ENCODE assay signal across 8 mouse cellular contexts in genomic region chr4:108619587-108620341, GRCm38 (mm10). TPM values are rescaled to one million over a fixed set of nuclear protein-coding genes. Genes with fewer than 3 reads are reported as not detected.
DNase-seq lines count a peak whose midpoint lies in the region; ATAC-seq and TF ChIP-seq lines count a peak whose summit lies in the region.

Gene Cc2d1b (plus strand): TSS chr4:108619940.

- peak; percentile 77 for TF ChIP-seq POLR2A in cortical plate, adult 2 months (IDR thresholded peaks at IDR 0.05; ENCODE audit: extremely low read depth, insufficient read depth, low read length)

- peak within 1 kb of the TSS; percentile 88 for H3K4me3 ChIP-seq in cortical plate, adult 2 months (ENCODE audit: insufficient read depth, low read length)

- peak within 1 kb of the TSS; percentile 73 for H3K27ac ChIP-seq in cortical plate, adult 2 months (ENCODE audit: insufficient read depth, low read length)

- no peak for TF ChIP-seq CTCF in cortical plate, adult 2 months (IDR thresholded peaks at IDR 0.05; ENCODE audit: extremely low read depth, insufficient read depth, low read length)

- peak; percentile 80 to 88 for DNase-seq in gastrocnemius, adult 8-10 months (ENCODE audit: low spot score in 2 of 2)
- DNase-seq in induced T-regulatory cell, adult 2 months (ENCODE audit: low read depth): peak; percentile 96
- DNase-seq in left cerebral cortex, adult 9 months (ENCODE audit: low spot score in 2 of 2): peak; percentile 80 to 91
- peak; percentile 91 for DNase-seq in right cerebral cortex, postnatal 14 days
- DNase-seq in urinary bladder, postnatal 36 days (ENCODE audit: low spot score in 2 of 2): peak; percentile 85 to 91

- ATAC-seq in activated CD4-positive, CD25-positive, alpha-beta regulatory T cell, adult 4 months: peak; percentile 87
- ATAC-seq in megakaryocyte progenitor cell, adult 5-6 weeks (replicated peaks; ENCODE audit: poor library complexity): peak; percentile 87

- peaks cover 5% of the 10 kb centered on the region; the same call in 1 of the 2 replicates for H3K4me1 ChIP-seq in cortical plate, adult 2 months (ENCODE audit: control insufficient read depth, insufficient read depth, low read length)

RNA-seq across cellular contexts. Expression of gene Cc2d1b, which starts in this region (rescaled TPM):
- 10 to 100 TPM; 23.4 to 34.7 TPM for polyA plus RNA-seq in activated CD4-positive, CD25-positive, alpha-beta regulatory T cell, adult 4 months (2017; shearing (Covaris generic))
- polyA plus RNA-seq in cortical plate, adult 2 months (2012; rRNA removed): 41.8 and 48.0 TPM in 2 replicates
- total RNA-seq in gastrocnemius, adult 8-10 months (2022): 10 to 100 TPM; 17.2 to 21.1 (median 19.7) TPM
- total RNA-seq in megakaryocyte progenitor cell, adult 5-6 weeks (2015): 16.8 and 18.6 TPM in 2 replicates
- 28.3 and 44.0 TPM in 2 replicates for total RNA-seq in megakaryocyte progenitor cell, adult 5-6 weeks (2017)

Comparison
In these comparisons a context has a peak if more than half of its experiments do, and no peak if none do; other contexts are left out.
1. Peak in every context shown above with its lines: DNase-seq, ATAC-seq, H3K4me3 ChIP-seq and H3K27ac ChIP-seq.